Comparison of ENCODE assay signal across 8 mouse cellular contexts in the genomic region with DNA sequence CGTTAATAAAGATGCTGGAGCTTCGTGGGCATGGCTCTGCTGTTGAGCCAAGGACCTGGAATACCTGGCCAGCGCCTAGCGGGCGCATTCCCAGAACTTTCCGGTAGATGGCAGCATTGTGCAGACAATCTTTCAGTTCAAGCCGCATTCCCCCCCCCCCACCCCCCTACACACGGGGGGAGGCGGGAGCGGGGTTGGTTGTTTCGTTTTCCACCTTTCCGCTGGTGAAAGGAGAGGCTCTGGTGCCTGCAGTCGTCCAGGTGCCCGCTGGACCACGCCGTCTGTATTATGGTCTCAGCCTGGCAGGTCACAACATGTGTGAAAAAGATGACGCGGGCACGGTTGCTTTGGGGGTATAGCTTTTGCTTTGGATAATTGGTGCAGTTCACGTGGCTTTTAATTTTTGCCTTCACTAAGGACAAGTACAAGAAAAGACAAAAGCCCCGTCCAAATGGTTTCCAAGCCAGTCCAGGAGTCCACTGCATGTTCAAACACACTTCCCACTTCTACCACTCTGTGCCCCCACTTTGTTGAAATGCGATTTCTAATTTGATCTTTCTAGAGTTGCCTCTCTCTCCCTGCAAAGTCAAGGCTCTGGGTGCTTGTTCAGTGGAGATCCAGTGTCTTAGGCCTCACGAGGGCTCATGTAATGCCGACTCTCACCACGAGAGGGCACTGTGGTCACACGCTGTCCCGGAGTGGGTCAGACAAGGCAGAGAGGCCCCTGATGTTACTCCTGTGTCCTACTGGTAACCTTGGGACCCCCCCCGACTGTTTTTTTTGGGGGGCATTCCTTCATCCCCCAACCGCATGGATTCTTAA. TPM values are rescaled to one million over a fixed set of nuclear protein-coding genes. Genes with fewer than 3 reads are reported as not detected.
DNase-seq lines count a peak whose midpoint lies in the region; ATAC-seq and TF ChIP-seq lines count a peak whose summit lies in the region.

No protein-coding gene starts in this region.

- H3K4me2 ChIP-seq in hindbrain, embryonic 12.5 days (replicated peaks), result peak overlapping the region; percentile 54
- peak overlapping the region; percentile 59 for H3K4me2 ChIP-seq in lung, postnatal 0 days (replicated peaks; ENCODE audit: low read depth, low read length)

- under 1% methylated on average over 29 of the region's 29 CpGs for WGBS in hindbrain, embryonic 12.5 days
- under 1% methylated on average over 29 of the region's 29 CpGs for WGBS in lung, postnatal 0 days

- in situ Hi-C loops in Patski (cut with MboI; ENCODE audit: low pct_unique_long_range_greater_than_20kb), result loop anchor here (5.0 kb wide), 2 partner anchors 108 to 342 kb away; no protein-coding TSS in a partner anchor

- CTCF ChIA-PET in Patski (lab: Charles Lee), result interaction anchor here (0.7 to 3.0 kb wide), 15 partner anchors 9 to 1053 kb away, joined by 3 to 23 read pairs (median 3); no protein-coding TSS in a partner anchor

- no peak for TF ChIP-seq EP300 in lung, postnatal 0 days (IDR thresholded peaks at IDR 0.05)

- H3K9me3 ChIP-seq in hindbrain, embryonic 12.5 days (replicated peaks), result no peaks in the 10 kb centered on the region
- no peaks in the 10 kb centered on the region for H3K9me3 ChIP-seq in lung, postnatal 0 days (ENCODE audit: low read length)

- 0 out of 2 replicates have a peak, but pooled peaks cover 2% of the 10 kb centered on the region for H3K4me1 ChIP-seq in hindbrain, embryonic 12.5 days
- no peaks in the 10 kb centered on the region; the same call in 1 of the 2 replicates for H3K4me1 ChIP-seq in lung, postnatal 0 days (ENCODE audit: insufficient read depth, low read depth, low read length)

- H3K4me3 ChIP-seq in hindbrain, embryonic 12.5 days, result peak overlapping the region; percentile 49
- H3K4me3 ChIP-seq in lung, postnatal 0 days (ENCODE audit: low read depth, low read length), result peak overlapping the region; percentile 62

- no peaks in the 10 kb centered on the region for H3K36me3 ChIP-seq in hindbrain, embryonic 12.5 days
- no peaks in the 10 kb centered on the region for H3K36me3 ChIP-seq in lung, postnatal 0 days (ENCODE audit: insufficient read depth, low read length)

- no peaks in the 10 kb centered on the region for H3K27me3 ChIP-seq in Patski
- H3K27me3 ChIP-seq in hindbrain, embryonic 12.5 days, result no peaks in the 10 kb centered on the region
- no peaks in the 10 kb centered on the region for H3K27me3 ChIP-seq in lung, postnatal 0 days (replicated peaks; ENCODE audit: insufficient read depth, low read length)

- ATAC-seq in Patski, result peak; percentile 96
- ATAC-seq in hindbrain, embryonic 12.5 days (ENCODE audit: low FRiP score), result peak; percentile 93
- peak; percentile 93 for ATAC-seq in lung, postnatal 0 days

- peak overlapping the region; percentile 55; the same call in 1 of the 2 replicates for H3K9ac ChIP-seq in hindbrain, embryonic 12.5 days
- 0 out of 2 replicates have a peak overlapping the region, but pooled peaks have one; percentile 6 for H3K9ac ChIP-seq in lung, postnatal 0 days (replicated peaks; ENCODE audit: low read depth)

- peak overlapping the region; percentile 74 for H3K27ac ChIP-seq in hindbrain, embryonic 12.5 days
- peak overlapping the region; percentile 47; the same call in 1 of the 2 replicates for H3K27ac ChIP-seq in lung, postnatal 0 days (ENCODE audit: low read length)

- POLR2A ChIA-PET in Patski (lab: Charles Lee), result interaction anchor here (0.8 kb wide), 1 partner anchor 106 kb away, joined by 3 read pairs; no protein-coding TSS in a partner anchor

- peak; percentile 94 for TF ChIP-seq CTCF in Patski (IDR thresholded peaks at IDR 0.05)
- peak; percentile 97 for TF ChIP-seq CTCF in lung, postnatal 0 days (IDR thresholded peaks at IDR 0.05)

- DNase-seq in Patski (ENCODE audit: low read depth, low spot score), result peak; percentile 78
- DNase-seq in cerebellum, postnatal 10 days, result peak; percentile 97 to 98
- DNase-seq in frontal cortex, postnatal 10 days (ENCODE audit: low spot score in 2 of 2), result peak; percentile 81 to 94
- DNase-seq in layer of hippocampus, postnatal 10 days (ENCODE audit: low spot score in 2 of 2), result peak; percentile 99 to 100
- peak; percentile 85 for DNase-seq in lung, postnatal 0 days (ENCODE audit: low spot score)
- peak; percentile 99 for DNase-seq in ovary, postnatal 10 days (ENCODE audit: low spot score)
- peak; percentile 91 for DNase-seq in thymus, postnatal 0 days (ENCODE audit: low spot score)

RNA-seq across cellular contexts. Expression of gene Igfbp7, which starts 52.3 kb away (rescaled TPM):
- polyA plus RNA-seq in Patski (2021), result 1,229 TPM
- 32.2 and 33.7 TPM in 2 replicates for polyA plus RNA-seq in hindbrain, embryonic 12.5 days (2016; fragmentation: Nextera tagmentation; extraction: Ambion mirVana)
- 10 to 100 TPM; 52.5 to 60.3 TPM for total RNA-seq in layer of hippocampus, postnatal 10 days (2021)
- polyA plus RNA-seq in lung, postnatal 0 days (2015; fragmentation: Nextera tagmentation; extraction: Ambion mirVana), result 756 and 780 TPM in 2 replicates
- 64.2 and 64.3 TPM in 2 replicates for polyA plus RNA-seq in thymus, postnatal 0 days (2015; fragmentation: Nextera tagmentation; extraction: Ambion mirVana)

Comparison
In these comparisons a context has a peak if more than half of its experiments do, and no peak if none do; other contexts are left out.
1. Peak in every context shown above with its lines: DNase-seq, ATAC-seq, H3K4me3 ChIP-seq and H3K27ac ChIP-seq.
2. RNA of gene Igfbp7, which starts 52.3 kb away (polyA plus RNA-seq): 1,229 TPM in Patski (single experiment) and 756 to 780 TPM in lung, postnatal 0 days; 64.2 to 64.3 TPM in thymus, postnatal 0 days and 32.2 to 33.7 TPM in hindbrain, embryonic 12.5 days; every median in the first group is over 10 times any median in the second.